Mouse (Mus musculus) megakaryocyte-erythroid progenitor cell, adult 5-6 weeks (primary cell): ENCODE results near the gene Gm11111. TPM values are rescaled to one million over a fixed set of nuclear protein-coding genes. Genes with fewer than 3 reads are reported as not detected.

Experiments
- ATAC-seq: replicated peaks from 2 replicates; pipeline ENCODE4 v1.8.0; 2016; ENCODE audit warnings: mild to moderate bottlenecking, inconsistent platforms; ENCODE audit not compliant: severe bottlenecking, poor library complexity, low FRiP score, low TSS enrichment
- total RNA-seq, 2 experiments: library from RNA; stranded (forward) in 1 of 2; stranded (reverse) in 1 of 2; fragments of 200-1000, 215-1000 nt in 1 of 2; fragments of >200 nt in 1 of 2; fragmentation: Nextera tagmentation in 1 of 2; gene quantifications; 2 replicates each; pipeline ENCODE4 v1.2.3; 2014 to 2017

The Gm11111 gene
- total RNA-seq (2014; fragmentation: Nextera tagmentation) = not detected in 2 replicates
- total RNA-seq (2017) = not detected in 2 replicates

GRCm38 (mm10) chr5:98552395-98552794 lies at the start of gene Gm11111:
TSS of gene Gm11111 (plus strand) at chr5:98552695.
- no peak for ATAC-seq

DNA sequence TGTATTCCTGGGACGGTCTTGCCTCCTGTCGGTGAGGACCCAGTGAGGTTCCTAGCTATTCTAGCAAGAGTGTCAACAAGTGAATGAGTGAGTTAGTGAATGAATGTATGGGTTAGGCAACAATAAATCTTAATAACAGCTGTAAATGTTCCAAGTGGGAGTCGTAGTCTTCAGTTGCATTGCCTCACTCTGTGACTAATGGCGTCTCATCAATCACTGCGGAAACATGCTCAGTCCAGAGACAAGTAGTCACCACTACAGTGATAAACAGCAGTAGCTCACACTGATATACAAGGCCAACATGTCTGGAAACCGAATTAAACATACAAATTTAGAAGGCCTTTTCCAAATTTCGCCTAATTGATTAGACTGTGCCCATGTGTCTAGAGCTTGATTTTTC lies 36.3 kb upstream of the Gm11111 start:
- ATAC-seq = no peak

DNA sequence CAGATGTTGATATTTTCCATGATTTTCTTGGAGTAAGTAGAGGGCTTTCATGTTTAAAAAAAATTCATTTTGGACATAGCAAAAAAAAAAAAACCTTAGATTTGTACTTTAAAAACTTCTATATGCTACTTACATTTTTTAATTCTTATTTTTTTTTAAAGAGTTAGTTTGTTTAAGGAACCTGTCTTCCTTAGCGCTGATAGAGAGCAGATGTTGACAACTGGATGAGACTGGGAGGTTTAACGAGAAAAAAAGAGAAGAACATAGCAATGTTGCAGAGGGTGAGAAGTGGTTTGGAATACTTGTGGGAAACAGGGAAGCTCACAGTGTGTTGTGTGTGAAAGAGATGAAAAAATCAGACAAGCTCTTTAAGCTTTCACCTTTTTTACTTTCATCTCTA lies 32.4 kb upstream of the Gm11111 start:
- no peak for ATAC-seq

- ATAC-seq = no peak
Observed at GRCm38 (mm10) chr5:98522270-98522977, 30.1 kb upstream of the Gm11111 start.

GRCm38 (mm10) chr5:98523050-98523449 lies 29.4 kb upstream of the Gm11111 start:
- no peak for ATAC-seq

GRCm38 (mm10) chr5:98523783-98524182 lies 28.7 kb upstream of the Gm11111 start:
- ATAC-seq = no peak

GRCm38 (mm10) chr5:98541333-98541732 lies 11.2 kb upstream of the Gm11111 start:
- ATAC-seq = no peak

GRCm38 (mm10) chr5:98550285-98550684 lies 2.2 kb upstream of the Gm11111 start:
- no peak for ATAC-seq

DNA sequence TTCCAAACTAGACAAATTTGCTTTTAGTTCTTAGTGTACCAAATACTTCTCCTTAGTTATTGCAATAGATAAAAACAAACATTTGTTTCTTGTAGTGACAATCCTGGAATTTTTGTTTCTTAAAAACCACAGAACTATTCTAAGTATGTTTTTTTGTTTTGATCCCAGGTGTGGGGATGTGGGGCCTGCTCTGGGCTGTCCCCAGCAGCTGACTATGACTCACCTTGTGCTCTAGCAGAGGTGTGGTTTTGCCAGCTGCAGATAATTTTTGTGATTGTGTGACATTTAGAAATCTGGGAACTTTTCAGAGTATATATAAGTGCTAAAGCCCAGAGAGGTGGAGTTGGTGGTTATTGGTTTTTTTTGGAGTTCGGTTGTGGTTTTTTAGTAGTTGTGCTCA lies 1.6 kb upstream of the Gm11111 start:
- ATAC-seq = no peak

GRCm38 (mm10) chr5:98552811-98553601 lies 511 bp downstream of the Gm11111 start:
- ATAC-seq = no peak

DNA sequence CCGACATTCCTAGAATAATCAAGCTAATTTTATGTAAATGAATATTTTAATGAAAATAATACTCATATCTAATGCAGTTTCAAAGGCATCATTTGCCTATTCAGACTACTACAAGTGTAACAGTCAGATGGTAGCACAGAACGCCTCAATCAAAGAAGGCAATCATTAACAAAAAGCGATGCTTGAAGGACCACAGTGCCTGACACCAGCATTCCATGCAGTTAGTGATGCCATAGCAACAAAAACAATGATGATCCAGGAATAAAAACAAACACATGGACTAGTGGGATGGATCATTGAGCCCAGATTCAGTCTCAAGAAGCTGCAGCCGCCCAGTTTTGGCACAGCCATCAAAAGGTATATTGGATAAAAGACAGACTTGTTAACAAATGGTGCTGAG lies 8.8 kb downstream of the Gm11111 start:
- ATAC-seq = no peak

- ATAC-seq = no peak
Observed at GRCm38 (mm10) chr5:98562806-98563205, 10.3 kb downstream of the Gm11111 start.

GRCm38 (mm10) chr5:98563801-98564200 lies 11.3 kb downstream of the Gm11111 start:
- no peak for ATAC-seq

DNA sequence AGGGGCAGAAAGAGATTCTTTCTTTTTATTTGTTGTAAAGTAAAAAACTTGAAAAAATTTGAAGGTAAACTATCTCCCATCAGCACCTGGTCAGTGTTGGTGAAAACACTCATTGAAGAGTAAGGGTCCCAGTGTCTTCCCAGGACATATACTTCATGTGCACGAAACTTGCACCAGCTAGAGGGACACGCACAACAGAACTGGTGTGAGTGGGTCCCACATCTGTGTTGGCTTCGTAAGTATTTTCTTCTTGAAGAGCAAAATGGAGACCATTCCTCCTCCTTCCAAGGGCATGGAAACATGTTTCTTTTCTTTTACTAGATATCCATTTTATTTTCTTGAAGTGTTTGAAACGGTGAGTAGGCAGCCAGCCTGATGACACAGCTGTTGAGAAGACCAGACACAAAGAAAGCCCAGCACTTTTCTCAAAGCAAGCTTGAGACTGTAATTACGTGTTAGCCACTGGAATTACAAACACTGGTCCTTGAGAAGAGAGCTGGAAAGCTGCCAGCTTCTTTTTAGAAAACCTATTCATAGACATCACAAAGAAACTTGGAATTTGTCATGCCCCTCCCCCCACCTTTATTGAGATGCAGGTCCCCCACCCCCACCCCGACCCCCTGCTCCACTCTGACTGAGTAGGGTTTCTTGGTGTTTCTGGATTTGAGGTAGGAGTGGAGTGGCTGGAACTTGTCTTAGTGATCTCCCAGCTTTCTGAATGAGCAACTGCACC lies 14.1 kb downstream of the Gm11111 start:
- ATAC-seq = no peak

- ATAC-seq = no peak
Observed at GRCm38 (mm10) chr5:98568481-98568880, 16.0 kb downstream of the Gm11111 start.

DNA sequence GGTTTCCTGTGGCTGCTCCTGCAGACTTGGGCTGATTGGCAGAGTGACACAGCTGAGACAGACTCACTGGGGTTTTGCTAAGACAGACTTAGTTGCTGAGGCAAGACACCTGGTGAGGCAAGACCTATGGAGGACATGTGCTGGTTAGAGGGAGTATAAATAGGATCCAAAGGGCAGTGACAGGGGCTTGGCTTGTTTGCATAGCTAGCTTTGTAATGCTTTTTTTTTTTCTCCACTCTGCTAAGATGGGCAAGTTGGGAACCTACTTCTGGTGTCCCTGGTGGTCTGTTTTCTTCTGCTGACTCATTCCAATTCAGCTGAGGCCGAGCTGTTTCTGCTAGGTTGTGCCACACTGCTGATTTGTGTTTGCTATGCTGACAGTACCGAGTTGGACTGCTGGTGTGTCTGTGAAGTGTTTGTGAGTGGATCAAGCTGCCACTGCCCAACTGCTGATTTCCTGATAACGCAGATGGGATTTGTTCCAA lies 16.6 kb downstream of the Gm11111 start:
- no peak for ATAC-seq

DNA sequence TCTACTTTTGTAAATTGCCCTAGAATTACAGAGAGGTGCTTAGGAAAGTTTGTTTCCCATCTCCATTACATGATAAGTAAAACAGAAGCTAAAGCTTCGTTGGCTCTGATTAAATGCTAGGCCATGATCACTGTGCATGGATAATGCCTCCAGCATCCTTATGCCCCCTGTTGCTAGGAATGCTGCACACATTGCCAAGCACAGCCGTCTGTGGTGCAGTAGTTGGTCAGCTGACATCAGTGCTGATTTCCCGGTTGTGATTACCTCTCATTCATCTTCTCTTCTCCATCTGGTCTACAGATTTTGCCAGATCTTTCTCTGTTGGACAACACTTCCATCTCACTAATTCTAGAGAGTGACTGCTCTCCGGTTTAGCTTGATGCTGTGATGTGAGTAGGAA lies 19.9 kb downstream of the Gm11111 start:
- no peak for ATAC-seq

- ATAC-seq = no peak
Observed at GRCm38 (mm10) chr5:98574711-98575470, 22.4 kb downstream of the Gm11111 start.

DNA sequence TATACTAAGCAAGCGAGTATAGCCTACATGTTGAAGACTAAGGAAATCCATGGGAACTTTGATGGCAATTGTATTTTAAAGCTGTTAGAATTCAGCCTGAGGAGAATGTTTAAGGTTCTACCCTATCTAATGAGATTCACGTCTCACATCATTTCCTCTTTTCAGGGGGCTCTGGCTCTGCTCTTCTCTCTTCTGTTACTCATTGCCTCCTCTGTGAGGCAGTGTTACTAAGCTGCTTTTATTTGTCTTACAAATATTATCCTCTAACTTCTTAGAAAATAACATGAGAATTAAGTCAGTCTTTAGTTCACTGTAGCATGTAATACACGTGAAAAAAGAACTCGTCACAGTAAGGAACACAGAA lies 23.0 kb downstream of the Gm11111 start:
- ATAC-seq = no peak
